Mouse (Mus musculus) thymus, postnatal 14 days (tissue): Measurements from ENCODE around the gene Adgre5.
A peak's percentile ranks its signal among the peaks of the same experiment; 100 is the strongest.

Source experiments
- DNase-seq: peaks from one replicate; pipeline ENCODE4 v3.0.0; 2021

Adgre5 gene

DNA sequence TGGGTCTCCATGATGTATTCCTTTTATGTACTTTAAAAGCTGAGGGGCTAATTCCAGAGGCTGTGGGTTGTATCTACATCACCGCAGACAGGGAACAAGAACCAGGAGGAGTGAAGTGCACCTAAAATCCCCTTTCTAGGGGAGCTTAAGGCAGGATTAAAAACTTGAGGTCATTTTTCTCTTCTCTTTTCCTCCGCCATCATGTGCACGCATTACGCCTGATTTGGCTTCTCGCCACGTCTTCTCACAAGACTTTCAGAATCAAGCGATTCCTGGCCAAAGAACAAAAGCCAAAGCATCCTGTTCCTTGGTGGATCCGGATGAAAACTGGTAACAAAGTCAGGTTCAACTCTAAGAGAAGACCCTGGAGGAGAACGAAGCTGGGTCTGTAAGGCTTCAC lies 8.1 kb upstream of the Adgre5 start:
- DNase-seq: no peak

DNA sequence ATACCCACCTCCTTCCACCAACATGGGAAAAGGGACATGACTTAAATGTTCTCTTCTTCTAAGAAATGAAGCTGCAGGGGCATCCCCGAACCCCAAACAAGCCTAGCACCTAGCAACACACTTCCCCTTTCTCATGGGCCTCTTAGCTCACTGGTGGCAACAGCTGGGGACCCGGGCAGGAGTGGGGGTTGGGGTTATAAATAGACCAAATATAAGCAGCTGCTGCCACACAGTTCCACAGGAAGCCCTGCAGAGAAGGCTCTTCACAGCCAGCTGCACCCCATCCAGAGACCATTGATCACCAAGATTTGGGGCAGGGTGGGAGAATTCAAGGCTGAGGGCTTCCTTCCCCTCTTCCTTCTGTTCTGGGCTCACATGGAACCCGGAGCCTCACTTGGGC lies 7.6 kb upstream of the Adgre5 start:
- DNase-seq: peak; percentile 91

DNA sequence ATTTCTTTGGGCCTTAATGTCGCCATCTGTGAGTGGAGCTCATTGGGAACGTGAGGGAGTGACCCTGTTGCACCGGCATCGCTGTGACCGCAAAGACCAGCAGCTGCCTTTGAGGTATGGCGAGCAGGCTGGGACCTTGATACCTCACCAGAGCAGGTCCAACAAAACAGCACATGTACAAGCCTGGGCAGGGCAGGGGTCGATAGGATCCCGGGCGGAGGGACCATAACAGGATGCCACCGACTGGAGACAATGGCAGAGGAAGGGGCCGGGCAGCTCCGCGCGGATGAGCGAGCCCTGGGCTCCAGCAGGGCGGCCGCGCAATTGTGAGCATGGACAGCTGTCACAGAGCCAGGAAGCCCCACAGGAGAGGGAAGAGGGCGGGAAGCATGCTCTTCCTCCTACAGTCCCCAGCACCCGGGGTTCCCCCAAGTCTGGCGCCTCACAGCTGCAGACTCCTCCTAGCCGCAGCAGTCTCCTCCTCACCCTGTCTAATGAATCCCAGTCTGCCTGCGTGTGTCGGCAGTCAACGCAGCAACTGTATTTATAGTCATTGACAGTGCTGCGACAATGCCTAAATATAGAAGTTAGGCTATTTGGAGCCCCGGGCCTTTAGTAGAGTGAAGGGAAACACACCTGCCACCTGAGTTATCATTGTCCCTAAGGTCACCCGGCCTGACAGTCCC lies 6.7 kb upstream of the Adgre5 start:
- peak; percentile 74 for DNase-seq

DNA sequence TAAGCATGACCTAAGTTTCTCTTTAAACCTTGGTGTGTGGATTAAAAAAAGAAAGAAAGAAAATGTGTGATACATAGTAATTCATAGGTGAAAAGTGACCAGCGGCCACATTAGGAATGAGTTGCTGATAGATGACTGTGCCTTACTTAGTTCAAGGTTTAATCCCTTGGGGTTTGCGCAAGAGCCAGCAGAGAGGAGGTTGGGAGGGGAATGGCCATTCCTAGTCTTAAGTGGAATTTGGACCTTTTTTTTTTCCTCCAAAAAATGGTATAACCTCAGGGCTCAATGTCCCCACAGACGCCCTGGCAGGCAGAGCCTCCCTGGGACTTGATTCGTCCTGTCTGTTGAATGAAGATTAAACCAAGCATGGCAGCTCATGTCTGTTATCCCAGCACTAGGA lies 2.9 kb upstream of the Adgre5 start:
- DNase-seq: no peak

DNA sequence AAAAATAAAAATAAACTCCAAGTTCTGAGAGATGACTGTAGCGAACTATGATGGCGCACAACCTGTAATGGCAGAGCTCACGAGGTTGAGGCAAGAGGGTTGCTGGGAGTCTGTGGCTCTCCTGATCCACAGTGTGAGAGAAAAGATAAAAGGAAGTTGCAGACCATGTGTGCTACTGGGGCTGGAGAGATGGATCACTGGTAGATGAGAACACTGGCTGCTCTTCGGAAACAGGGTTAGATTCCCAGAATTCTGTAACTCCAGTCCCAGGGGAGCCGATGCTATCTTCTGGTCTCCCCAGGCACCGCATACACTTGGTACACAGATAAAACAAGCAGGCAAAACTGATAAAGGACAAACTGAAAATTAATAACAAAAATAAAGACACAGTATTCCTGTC lies 1.8 kb upstream of the Adgre5 start:
- DNase-seq: no peak

DNA sequence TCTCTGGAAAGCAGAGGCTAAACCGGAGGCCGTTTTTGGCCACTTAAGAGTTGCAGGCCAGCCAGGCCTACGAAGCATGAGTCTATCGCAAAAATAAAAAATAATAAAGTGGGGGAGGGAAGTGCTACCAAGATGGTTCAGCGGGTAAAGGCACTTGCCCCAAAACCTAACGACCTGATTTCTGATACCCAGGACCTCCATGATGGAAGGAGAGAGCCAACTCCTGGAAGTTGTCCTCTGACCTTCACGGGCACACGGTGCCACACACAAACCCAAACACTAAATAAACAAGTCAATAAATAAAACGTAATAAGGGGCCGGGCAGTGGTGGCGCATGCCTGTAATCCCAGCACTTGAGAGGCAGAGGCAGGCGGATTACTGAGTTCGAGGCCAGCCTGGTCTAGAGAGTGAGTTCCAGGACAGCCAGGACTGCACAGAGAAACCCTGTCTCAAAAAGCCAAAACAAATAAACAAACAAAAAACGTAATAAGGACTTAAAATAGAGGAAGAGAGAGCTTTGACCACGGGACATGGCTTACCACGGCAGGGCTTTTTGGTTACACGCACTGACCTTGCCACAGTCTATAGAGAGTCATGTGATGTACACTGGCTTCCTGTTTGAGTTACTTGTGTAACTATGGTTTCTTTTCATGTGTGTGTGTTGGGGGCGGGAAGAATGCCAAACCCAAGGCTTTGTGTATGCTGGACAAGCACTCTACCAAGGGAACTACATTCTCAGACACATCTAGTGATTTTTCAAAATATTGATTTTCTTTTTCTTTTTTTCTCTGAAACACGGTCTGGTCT lies 926 bp upstream of the Adgre5 start:
- DNase-seq: peak; percentile 51

DNA sequence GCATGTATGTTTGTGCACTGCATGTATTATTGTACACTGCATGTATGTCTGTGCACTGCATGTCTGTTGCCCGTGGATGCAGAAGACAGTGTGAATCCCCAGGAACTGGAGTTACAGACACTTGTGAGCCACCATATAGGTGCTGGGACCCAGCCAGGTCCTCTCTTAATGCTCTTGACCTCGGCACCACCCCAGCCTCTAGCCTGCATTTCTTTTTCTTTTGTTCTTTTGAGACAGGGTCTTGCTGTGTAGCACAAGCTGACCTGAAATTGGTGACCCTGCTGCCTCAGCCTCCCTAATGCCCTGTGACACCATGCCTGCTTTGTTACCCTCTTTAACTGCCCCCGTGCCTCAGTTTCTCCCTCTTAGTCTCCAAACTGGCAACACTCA lies 545 bp downstream of the Adgre5 start:
- DNase-seq: peak; percentile 46

DNA sequence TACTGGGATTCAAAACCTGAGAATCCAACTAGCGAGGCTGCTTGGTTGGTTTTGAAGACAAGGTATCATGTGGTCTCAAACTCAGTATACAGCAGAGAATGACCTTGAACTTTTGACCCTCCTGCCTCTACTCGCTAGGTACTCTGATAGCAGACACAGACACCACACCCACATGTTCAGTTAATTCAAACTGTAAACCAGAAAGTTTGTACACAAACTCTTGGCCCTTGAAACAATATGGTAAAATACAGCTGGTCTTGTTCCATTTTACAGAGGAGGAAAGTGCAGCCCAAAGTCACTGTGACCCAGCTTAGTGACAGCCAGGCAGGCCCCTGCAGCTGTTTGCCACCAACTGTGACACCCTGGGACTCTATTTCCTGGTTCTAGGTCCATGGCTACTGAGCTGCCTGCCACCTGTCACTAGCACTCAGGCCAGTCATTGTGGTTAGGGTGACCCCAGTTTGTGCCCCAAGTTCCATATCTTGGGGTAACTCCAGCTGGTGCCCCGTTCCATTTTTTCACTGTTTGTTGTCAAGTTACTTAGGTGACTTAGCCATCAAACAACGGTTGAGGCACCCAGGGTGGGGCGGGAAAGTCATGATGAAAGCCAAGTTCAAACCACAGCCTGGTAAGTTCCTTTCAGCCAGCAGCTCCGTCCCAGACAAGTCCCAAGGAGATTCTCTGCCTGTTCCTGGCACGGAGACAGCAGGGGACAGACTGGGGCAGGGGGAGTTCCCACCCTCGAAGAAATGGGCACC lies 1.2 kb downstream of the Adgre5 start:
- DNase-seq: peak; percentile 80

DNA sequence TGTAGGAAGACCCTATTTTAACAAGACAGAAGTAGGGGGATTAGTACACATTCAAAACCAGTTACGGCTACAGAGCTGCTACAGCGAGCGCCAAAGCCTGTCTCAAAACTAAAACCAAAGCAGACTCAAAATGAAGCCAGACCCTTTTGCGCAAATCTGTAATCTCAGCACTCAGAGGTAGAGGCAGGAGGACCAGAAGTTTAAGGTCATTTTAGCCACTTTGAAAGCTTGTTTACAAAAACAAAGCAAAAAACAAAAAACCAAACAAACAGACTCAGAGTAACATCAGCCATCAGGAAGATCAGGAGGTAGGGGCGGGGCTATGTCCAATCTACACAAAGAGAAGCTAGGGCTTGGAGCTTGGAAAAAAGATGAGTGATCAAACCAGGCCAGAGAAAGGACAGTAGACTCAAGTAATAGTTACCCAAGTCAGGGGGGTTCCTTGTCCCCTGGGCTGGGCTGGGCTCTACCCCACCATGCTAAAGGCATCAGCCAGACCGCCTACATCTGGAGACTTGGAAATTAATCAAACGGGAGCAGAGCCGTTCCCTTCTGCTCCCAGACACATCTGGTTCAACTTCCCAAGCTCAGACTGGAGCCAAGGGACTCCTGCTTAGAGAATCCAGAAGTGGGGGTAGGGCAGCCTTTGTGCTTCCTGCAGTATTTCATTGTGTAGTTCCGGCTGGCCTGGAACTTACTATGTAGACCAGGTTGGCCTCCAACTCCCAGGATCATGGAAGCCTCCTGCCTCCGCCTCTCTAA lies 2.0 kb downstream of the Adgre5 start:
- no peak for DNase-seq

DNA sequence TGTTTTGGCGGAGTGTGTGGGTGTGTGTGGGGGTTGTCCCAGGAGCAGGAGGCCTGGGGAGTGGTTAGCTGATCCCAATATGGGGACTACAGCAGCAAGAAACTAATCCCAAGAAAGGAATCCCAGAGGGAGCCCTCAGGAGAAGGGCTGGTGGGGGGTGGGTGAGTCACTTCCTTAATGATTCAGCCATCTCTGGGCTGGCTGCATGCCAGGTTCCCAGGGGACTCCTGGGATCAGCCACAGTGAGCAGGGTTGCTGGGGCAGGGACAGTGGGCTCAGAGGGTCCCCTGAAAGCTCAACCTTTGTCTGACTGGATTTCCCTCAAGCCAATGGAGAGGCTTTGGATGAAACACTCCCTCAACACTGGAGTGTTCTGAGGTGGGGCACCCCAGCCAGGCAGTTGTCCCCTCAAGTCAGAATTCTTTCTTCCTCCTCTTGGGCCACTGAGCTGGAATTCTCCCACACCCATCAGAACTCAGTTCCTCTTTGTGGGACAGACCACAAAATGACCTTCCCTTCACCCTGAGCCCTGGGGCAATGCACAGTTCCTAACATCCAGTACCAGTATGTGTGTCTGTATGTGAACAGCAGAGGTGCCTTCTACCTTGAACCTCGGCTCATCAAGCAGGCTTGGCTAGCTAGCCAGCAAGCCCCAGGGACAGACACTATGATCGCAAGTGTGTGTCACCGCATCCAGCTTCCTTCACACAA lies 3.1 kb downstream of the Adgre5 start:
- DNase-seq: no peak

DNA sequence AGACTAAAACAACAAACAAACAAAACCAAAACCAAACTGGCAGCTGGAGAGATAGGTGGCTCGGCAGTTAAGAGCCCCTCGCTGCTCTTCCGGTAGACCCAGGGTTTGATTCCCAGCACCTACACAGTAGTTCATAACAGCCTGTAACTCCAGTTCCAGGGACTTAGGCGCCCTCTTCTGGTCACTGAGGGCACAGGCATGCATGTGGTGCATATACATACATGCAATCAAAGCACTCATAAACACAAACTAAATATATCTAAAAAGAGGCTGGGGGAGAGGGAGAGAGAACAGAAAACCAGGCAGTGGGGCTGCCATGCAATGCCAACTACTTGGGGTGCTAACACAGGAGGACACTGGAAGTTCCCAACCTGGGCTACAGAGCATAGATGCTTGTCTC lies 3.8 kb downstream of the Adgre5 start:
- DNase-seq: peak; percentile 39

DNA sequence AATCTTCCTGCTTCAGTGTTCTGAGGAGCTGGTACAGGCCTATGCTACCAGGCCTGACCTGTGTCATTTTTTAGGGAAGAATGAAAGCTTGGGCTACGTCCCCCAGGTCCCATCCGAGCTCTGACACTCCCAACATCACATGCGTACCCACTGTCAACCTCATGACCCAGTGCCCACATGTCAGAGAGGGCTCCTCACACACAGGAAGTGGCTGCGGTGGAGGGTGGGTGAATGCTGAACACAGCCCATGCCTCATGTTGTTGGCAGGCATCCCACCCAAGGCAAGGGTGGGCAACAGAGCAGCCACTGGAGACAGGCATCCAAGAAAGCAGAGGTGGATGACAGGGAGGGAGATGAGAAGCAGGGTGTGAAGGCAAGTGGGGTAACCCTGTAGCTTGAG lies 4.4 kb downstream of the Adgre5 start:
- DNase-seq: peak; percentile 88

DNA sequence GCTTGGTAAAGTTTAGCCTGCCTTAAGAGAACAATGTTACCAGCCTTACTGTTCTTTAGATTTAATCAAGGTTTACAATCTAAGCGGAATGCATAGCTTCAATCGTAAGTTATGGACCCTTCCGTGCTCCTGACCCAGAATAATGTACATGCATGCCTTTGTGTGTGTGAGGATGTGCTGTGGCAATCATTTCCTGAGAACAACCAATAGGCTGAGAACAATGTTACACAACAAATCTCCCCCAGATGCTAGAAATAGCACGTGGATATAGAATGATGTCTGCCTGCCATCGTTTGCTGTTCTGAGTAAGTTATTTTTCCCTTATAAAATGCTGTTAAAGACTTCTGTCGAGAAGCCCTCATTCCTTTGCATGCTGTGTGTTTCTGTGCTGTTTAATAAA lies 8.2 kb downstream of the Adgre5 start:
- no peak for DNase-seq

DNA sequence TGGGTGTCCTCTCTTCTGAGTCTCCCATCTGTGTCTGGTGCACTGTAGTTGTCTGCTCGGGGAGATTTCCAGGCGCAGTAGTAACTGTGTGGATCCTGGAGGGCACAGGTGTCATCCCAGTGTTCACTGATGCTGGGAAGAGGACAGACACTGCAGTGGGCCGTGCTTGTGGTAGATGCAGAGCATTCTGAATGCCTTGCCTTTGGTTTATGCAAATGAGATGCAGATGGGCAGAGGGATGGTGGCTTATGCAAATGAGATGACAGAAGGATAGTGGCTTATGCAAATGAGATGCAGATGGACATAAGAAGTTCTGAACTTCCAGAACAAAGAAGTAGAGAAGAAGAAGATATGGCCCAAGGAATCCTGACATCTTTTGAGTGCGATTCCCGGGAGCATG lies 9.2 kb downstream of the Adgre5 start:
- DNase-seq: no peak

DNA sequence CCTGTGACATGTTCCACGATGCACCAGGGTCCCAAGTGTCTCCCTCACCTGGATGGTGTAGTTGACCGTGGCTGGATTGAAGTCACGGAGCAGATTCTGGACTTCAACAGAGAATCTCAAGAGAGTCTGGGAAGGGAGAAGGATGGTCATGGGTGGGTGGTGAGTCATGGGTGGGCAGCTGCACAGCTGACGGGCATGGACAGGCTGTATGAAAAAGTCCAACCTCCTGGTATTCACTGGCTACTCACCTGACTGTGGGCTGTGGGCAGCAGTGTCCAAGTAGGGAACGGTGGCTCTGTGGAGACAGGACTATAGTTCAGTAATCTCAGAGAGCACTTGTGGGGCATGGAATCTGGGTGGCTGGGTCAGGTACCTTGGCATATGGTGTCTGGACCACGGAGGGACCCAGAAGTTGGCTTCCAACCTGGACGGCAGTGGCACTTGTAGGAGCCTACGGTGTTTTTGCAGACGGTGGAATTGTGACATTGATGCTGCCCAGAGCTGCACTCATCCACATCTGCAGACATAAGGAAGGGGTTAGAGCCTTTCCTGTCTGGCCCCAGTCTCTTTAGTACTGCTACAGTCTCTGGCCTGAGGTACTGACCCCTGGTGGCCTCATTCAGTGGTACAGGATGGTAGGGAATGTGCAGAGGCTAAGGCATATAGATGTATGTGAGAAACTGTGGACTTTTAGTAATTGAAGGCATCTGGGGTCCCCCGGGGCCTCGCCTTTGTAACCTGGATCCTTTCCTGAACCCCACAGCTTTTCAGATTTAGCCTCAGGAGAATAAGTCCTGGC lies 11.9 kb downstream of the Adgre5 start:
- peak; percentile 71 for DNase-seq

DNA sequence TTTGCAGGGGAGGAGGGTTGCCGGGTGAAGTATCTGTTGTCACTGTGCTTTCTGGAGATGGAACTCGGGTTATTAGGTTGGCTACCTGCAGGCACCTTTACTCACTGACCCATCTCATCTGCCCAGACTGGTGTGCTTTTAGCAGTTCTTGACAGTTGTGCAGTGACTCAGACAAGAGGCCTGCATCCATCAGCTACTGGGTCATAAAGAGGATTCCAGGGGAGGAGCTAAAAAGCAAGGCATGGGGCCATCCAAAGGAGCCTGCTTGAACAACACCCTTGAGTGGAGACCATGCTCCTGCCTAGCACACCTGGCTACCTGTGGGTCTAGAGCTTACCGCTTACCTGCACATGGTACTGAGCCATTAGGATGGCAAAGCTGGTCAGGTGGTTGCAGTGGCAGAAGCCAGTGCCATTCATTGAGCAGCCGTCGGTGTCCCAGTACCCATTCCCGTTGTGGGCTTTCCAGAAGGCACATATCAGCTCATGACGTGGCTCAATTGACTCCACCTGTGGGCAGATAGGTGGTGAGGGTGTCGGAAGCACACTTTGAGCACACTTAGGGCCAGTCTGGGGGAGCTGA lies 15.5 kb downstream of the Adgre5 start:
- DNase-seq: no peak

DNA sequence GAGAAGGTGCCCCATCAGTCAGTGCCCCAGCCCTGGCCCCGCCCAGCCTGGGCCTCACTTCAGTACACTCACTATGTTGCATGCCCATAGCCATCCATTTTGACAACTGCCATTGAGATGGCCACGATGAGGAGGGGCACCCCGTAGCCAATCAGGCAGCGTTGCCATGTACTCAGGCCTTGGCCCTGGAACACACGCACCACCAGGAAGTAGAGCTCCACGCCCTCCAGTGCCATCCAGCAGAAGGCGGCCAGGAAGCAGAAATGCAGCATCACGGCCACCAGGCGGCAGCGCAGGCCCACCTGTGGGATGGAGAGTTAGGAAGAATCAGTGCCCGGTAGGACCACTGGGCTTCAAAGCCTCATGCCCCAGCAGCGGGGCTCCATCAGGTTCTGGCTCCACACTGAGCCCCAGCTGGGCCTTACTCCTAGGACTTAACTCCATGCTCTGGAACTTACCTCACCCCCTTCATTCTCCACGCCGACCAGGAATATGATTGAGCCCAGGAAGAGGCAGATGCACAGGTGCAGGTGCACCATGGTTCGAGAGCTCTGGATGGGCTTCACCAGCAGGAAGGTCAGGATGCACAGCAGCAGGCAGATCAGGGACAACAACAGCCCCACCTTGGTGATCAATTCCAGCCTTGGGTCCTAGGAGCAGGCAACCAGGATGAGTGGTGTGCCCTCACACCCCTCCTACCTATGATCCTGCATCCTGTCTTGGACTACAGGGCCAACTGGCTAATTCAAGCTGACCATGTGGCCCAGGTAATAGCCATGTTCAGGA lies 16.2 kb downstream of the Adgre5 start:
- DNase-seq: peak; percentile 90

DNA sequence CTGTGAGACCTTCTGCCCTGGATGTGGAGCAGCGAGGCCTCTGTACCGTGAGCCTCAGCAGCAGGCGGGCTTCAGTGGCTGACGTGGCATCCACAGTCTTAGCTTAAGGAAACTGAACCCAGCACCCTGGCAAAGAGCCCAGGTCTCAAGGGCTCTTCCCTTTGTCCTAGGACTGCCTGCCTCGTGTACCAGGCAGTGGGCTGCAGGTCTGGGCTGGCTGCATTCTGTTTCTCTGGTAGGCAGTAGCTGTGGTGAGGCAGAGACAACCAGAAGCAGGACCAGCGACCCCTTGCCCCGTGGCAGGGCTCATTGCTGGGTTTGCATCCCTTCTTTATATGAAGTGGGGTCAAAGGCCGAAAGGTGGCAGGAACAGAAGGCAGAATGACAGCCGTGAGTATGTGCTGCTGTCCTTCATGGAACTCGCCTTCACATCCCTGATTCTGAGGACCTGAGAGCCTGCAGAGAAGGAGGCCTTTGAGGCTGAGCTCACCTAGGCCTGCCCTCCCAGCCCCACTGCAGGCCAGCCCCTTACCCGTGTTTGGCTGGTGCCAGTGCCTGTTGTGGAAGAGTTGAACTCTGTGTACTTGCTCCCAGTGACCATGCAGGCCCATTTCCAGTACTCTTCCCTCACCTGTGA lies 17.6 kb downstream of the Adgre5 start:
- no peak for DNase-seq

DNA sequence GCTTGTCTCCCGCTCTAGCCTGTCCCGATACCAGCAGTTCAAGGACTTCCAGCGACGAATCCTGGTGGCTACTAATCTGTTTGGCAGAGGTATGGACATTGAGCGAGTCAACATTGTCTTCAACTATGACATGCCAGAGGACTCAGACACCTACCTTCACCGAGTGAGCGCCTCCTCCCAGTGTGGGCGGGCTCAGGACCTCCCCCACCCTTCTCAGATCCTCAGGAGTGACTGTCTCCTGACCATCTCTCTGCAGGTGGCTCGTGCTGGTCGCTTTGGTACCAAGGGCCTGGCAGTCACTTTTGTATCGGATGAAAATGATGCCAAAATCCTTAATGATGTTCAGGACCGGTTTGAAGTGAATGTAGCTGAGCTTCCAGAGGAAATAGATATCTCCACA lies 18.5 kb downstream of the Adgre5 start:
- DNase-seq: no peak
